Mouse (Mus musculus) ES-E14 (cell line): ENCODE data around the gene Pkn3. TPM values are rescaled to one million over a fixed set of nuclear protein-coding genes. Genes with fewer than 3 reads are reported as not detected.
"Not testable (repeated sequence)": the region's sequence is repeated elsewhere in the genome, so short reads cannot be mapped to it uniquely, and the experiment has no call there.

Source experiments
- DNase-seq: peaks from one replicate; pipeline ENCODE4 v3.0.0-alpha.2; 2013; ENCODE audit warnings: low read depth, low spot score
- H3K27ac ChIP-seq: 2 replicates; pipeline ENCODE4 v1.5.1; 2012; ENCODE audit warnings: low read depth, mild to moderate bottlenecking, low read length, moderate library complexity, mixed read lengths; ENCODE audit not compliant: poor library complexity, insufficient read depth, severe bottlenecking
- H3K36me3 ChIP-seq: 2 replicates; pipeline ENCODE4 v1.6.1; 2012; ENCODE audit warnings: mild to moderate bottlenecking, low read length, moderate library complexity, mixed read lengths; ENCODE audit not compliant: control insufficient read depth, poor library complexity, insufficient read depth, severe bottlenecking
- H3K4me1 ChIP-seq, 2 experiments: fragments of 150-350 bp in 1 of 2; sonication (generic) in 1 of 2; 2 replicates each; pipeline ENCODE4 v1.6.1; 2012; ENCODE audit warnings: low read length in 2 of 2, mild to moderate bottlenecking in 1 of 2, mixed read lengths in 1 of 2; ENCODE audit not compliant: control insufficient read depth in 2 of 2, insufficient read depth in 2 of 2, poor library complexity in 1 of 2
- H3K4me3 ChIP-seq, 2 experiments: fragments of 150-350 bp in 1 of 2; sonication (generic) in 1 of 2; 2 replicates each; pipeline ENCODE4 v1.5.1; 2012; ENCODE audit warnings: low read length in 2 of 2, low read depth in 1 of 2, mild to moderate bottlenecking in 1 of 2, mixed read lengths in 1 of 2; ENCODE audit not compliant: insufficient read depth in 1 of 2, poor library complexity in 1 of 2, severe bottlenecking in 1 of 2
- H3K9ac ChIP-seq: 2 replicates; pipeline ENCODE4 v1.6.1; 2012; ENCODE audit warnings: low read depth, mild to moderate bottlenecking, low read length, mixed read lengths; ENCODE audit not compliant: poor library complexity, insufficient read depth, severe bottlenecking
- H3K9me3 ChIP-seq: fragments of 150-350 bp; sonication (generic); 2 replicates; pipeline ENCODE4 v1.6.1; 2012; ENCODE audit warnings: low read depth, mild to moderate bottlenecking, low read length; ENCODE audit not compliant: control insufficient read depth, insufficient read depth
- CHD2 ChIP-seq: IDR thresholded peaks from 2 replicates; pipeline ENCODE4 v1.6.1; 2014; ENCODE audit warnings: mild to moderate bottlenecking, low read depth, low read length, inconsistent platforms
- HCFC1 ChIP-seq: IDR thresholded peaks from 2 replicates; pipeline ENCODE4 v1.6.1; 2012; ENCODE audit warnings: low read length, inconsistent platforms, borderline replicate concordance; ENCODE audit not compliant: insufficient read depth
- MAFK ChIP-seq: IDR thresholded peaks from 2 replicates; pipeline ENCODE4 v1.6.1; 2014; ENCODE audit warnings: mild to moderate bottlenecking, low read depth, low read length, inconsistent platforms; ENCODE audit not compliant: insufficient read depth
- ZC3H11A ChIP-seq: IDR thresholded peaks from 2 replicates; pipeline ENCODE4 v1.6.1; 2012; ENCODE audit warnings: low read depth, mild to moderate bottlenecking, inconsistent platforms, low read length, borderline replicate concordance
- ZNF384 ChIP-seq: IDR thresholded peaks from 2 replicates; pipeline ENCODE4 v1.6.1; 2012; ENCODE audit warnings: low read depth, low read length, inconsistent platforms
- in situ Hi-C, 2 experiments: fragments of 600-800 bp; cut with MboI; formaldehyde crosslinking; loops; one replicate each; pipeline ENCODE4 v1.15.1; 2025; ENCODE audit warnings: low sequenced_read_pairs in 2 of 2, inconsistent platforms in 1 of 2; ENCODE audit not compliant: unreplicated experiment in 2 of 2
- total RNA-seq: library from RNA; depleted of rRNA; stranded (reverse); fragments of 300-350 nt; gene quantifications from 2 replicates; pipeline ENCODE4 v1.2.3, GENCODE M21; 2012

Pkn3 gene
- total RNA-seq, 1 experiment, result 19.1 TPM

- peak within 1 kb of the TSS; percentile 91 for H3K9ac ChIP-seq
- peaks cover 5% of the 10 kb centered on the region; the same call in 1 of the 2 replicates for H3K36me3 ChIP-seq
- peak within 1 kb of the TSS; percentile 79 to 97 for H3K4me3 ChIP-seq
- H3K27ac ChIP-seq, result peak within 1 kb of the TSS; percentile 89
- peak; percentile 96 for DNase-seq
- H3K4me1 ChIP-seq, result peaks cover 3 to 13% of the 10 kb centered on the region in 2 experiments; a peak in 2 of 4 replicates
- no peaks in the 10 kb centered on the region for H3K9me3 ChIP-seq
- TF ChIP-seq ZNF384 (no peak), HCFC1 (peak; percentile 82), ZC3H11A (no peak), MAFK (no peak)
- in situ Hi-C loops, result no loop called here
These were observed 28.6 kb upstream of the Pkn3 start, which contains the start of gene Wdr34 for GRCm38 (mm10) chr2:30048699-30049388. Gene Wdr34, minus strand, starts transcription at chr2:30048881.

- no peak for DNase-seq
- H3K4me3 ChIP-seq, result no peak overlapping the region; a peak in 1 of 4 replicates
- TF ChIP-seq MAFK, result no peak
- TF ChIP-seq HCFC1, result no peak
- no peak for TF ChIP-seq ZC3H11A
- TF ChIP-seq ZNF384, result no peak
- TF ChIP-seq CHD2, result no peak
- peak overlapping the region; percentile 91; the same call in 1 of the 2 replicates for H3K9ac ChIP-seq
- peak overlapping the region; percentile 32; the same call in 1 of the 2 replicates for H3K27ac ChIP-seq
- H3K36me3 ChIP-seq, result peaks cover 5% of the 10 kb centered on the region; the same call in 1 of the 2 replicates
- H3K4me1 ChIP-seq, result peaks cover 3 to 12% of the 10 kb centered on the region in 2 experiments; a peak in 2 of 4 replicates
- H3K9me3 ChIP-seq, result no peaks in the 10 kb centered on the region
- in situ Hi-C loops, result no loop called here
These were observed 27.7 kb upstream of the Pkn3 start for GRCm38 (mm10) chr2:30049831-30050230.

- H3K9ac ChIP-seq, result 0 out of 2 replicates have a peak overlapping the region, but pooled peaks have one; percentile 7
- H3K4me3 ChIP-seq, result no peak overlapping the region
- no peak overlapping the region; the same call in 1 of the 2 replicates for H3K27ac ChIP-seq
- H3K9me3 ChIP-seq, result no peaks in the 10 kb centered on the region
- TF ChIP-seq ZNF384 (no peak), ZC3H11A (no peak), MAFK (no peak), HCFC1 (no peak), CHD2 (no peak)
- no peak for DNase-seq
- in situ Hi-C loops, result no loop called here
- peaks cover under 1% of the 10 kb centered on the region; the same call in 1 of the 2 replicates for H3K36me3 ChIP-seq
- peaks cover 3 to 13% of the 10 kb centered on the region in 2 experiments; a peak in 3 of 4 replicates for H3K4me1 ChIP-seq
These were observed 25.3 kb upstream of the Pkn3 start for GRCm38 (mm10) chr2:30051992-30052761.

GRCm38 (mm10) chr2:30055310-30055709 is 22.2 kb upstream of the Pkn3 start:
- in situ Hi-C loops, H3K27ac ChIP-seq, H3K36me3 ChIP-seq, DNase-seq, H3K4me1 ChIP-seq, H3K9ac ChIP-seq, H3K4me3 ChIP-seq, H3K9me3 ChIP-seq: not testable (repeated sequence)
